In genomic region chr13:118731850-118732552, GRCm38 (mm10) we compare ENCODE assay signal across 12 mouse cellular contexts.
DNase-seq lines count a peak whose midpoint lies in the region; ATAC-seq and TF ChIP-seq lines count a peak whose summit lies in the region.
"Had no signal": no experiment of that assay in that cellular context is flagged by ENCODE, and none has a peak within 500 bp of the region (broad histone marks: within the 10 kb centered on the region; RNA-seq: fewer than 3 reads in every experiment).

No protein-coding gene starts in this region.

- no peaks in the 10 kb centered on the region for H3K27me3 ChIP-seq in heart, embryonic 10.5 days (ENCODE audit: insufficient read depth, poor library complexity, severe bottlenecking)
- no peaks in the 10 kb centered on the region for H3K27me3 ChIP-seq in lung, embryonic 14.5 days (ENCODE audit: insufficient read depth, low read length)
- H3K27me3 ChIP-seq in stomach, postnatal 0 days (ENCODE audit: control insufficient read depth, insufficient read depth, low read length), result no peaks in the 10 kb centered on the region
- H3K27me3 ChIP-seq in liver, embryonic 12.5 days (replicated peaks), result no peaks in the 10 kb centered on the region

- ATAC-seq in lung, embryonic 14.5 days (ENCODE audit: insufficient read depth), result peak; percentile 83; the same call in 1 of the 2 replicates
- ATAC-seq in stomach, postnatal 0 days (ENCODE audit: low FRiP score, low TSS enrichment), result no peak
- no peak for ATAC-seq in liver, embryonic 12.5 days
- ATAC-seq: inflammation-experienced regulatory T-cells, adult 6 months had no signal

- intact Hi-C loops in left cerebral cortex, postnatal 36 days (cut with DNase I), result no loop called here

- no peaks in the 10 kb centered on the region; the same call in 1 of the 2 replicates for H3K4me1 ChIP-seq in heart, embryonic 10.5 days
- no peaks in the 10 kb centered on the region for H3K4me1 ChIP-seq in lung, embryonic 14.5 days (ENCODE audit: insufficient read depth)
- no peaks in the 10 kb centered on the region for H3K4me1 ChIP-seq in stomach, postnatal 0 days (replicated peaks; ENCODE audit: control insufficient read depth, insufficient read depth)
- H3K4me1 ChIP-seq in liver, embryonic 12.5 days, result no peaks in the 10 kb centered on the region

- WGBS in heart, embryonic 10.5 days, result 45% methylated on average over 12 of the region's 12 CpGs
- 21% methylated on average over 12 of the region's 12 CpGs for WGBS in lung, embryonic 14.5 days
- 32% methylated on average over 12 of the region's 12 CpGs for WGBS in stomach, postnatal 0 days
- WGBS in liver, embryonic 12.5 days (ENCODE audit: insufficient replicate concordance), result 58% methylated on average over 12 of the region's 12 CpGs

- H3K4me3 ChIP-seq in heart, embryonic 10.5 days, result peak overlapping the region; percentile 36
- no peak overlapping the region for H3K4me3 ChIP-seq in lung, embryonic 14.5 days (ENCODE audit: low read depth, low read length)
- H3K4me3 ChIP-seq in stomach, postnatal 0 days (ENCODE audit: low read depth, low read length), result no peak overlapping the region
- H3K4me3 ChIP-seq in liver, embryonic 12.5 days, result no peak overlapping the region
- H3K4me3 ChIP-seq: gastrocnemius, adult 2 months; midbrain, embryonic 10.5 days had no signal

- H3K9me3 ChIP-seq in heart, embryonic 10.5 days, result no peaks in the 10 kb centered on the region
- H3K9me3 ChIP-seq in lung, embryonic 14.5 days (ENCODE audit: low read depth, low read length), result no peaks in the 10 kb centered on the region
- no peaks in the 10 kb centered on the region for H3K9me3 ChIP-seq in stomach, postnatal 0 days (ENCODE audit: control insufficient read depth, low read length)
- no peaks in the 10 kb centered on the region for H3K9me3 ChIP-seq in liver, embryonic 12.5 days (replicated peaks)
- H3K9me3 ChIP-seq: midbrain, embryonic 10.5 days had no signal

- H3K9ac ChIP-seq in lung, embryonic 14.5 days, result no peak overlapping the region
- H3K9ac ChIP-seq in stomach, postnatal 0 days (ENCODE audit: low read length), result no peak overlapping the region
- no peak overlapping the region for H3K9ac ChIP-seq in liver, embryonic 12.5 days

- TF ChIP-seq CTCF in lung, embryonic 14.5 days (IDR thresholded peaks at IDR 0.05; ENCODE audit: low read depth), result no peak
- TF ChIP-seq CTCF in stomach, postnatal 0 days (IDR thresholded peaks at IDR 0.05; ENCODE audit: low read depth), result no peak

- DNase-seq in heart, embryonic 10.5 days (ENCODE audit: low spot score), result no peak
- DNase-seq in heart, adult 9 months (ENCODE audit: low spot score in 2 of 2), result no peak
- peak; percentile 66 for DNase-seq in lung, embryonic 14.5 days
- DNase-seq in lung, postnatal 25 days (ENCODE audit: low spot score), result no peak
- peak; percentile 22 to 25 for DNase-seq in left cerebral cortex, postnatal 36 days (ENCODE audit: low spot score in 2 of 2)
- no peak for DNase-seq in stomach, postnatal 0 days (ENCODE audit: low spot score)
- no peak for DNase-seq in adrenal gland, postnatal 4 days (ENCODE audit: low spot score in 2 of 2)
- DNase-seq: cerebellum, adult 18-20 months; gastrocnemius, adult 2 months had no signal

- TF ChIP-seq EP300 in stomach, postnatal 0 days (optimal IDR thresholded peaks at IDR 0.05), result no peak

- no peaks in the 10 kb centered on the region for H3K36me3 ChIP-seq in heart, embryonic 10.5 days
- no peaks in the 10 kb centered on the region for H3K36me3 ChIP-seq in lung, embryonic 14.5 days (ENCODE audit: insufficient read depth)
- no peaks in the 10 kb centered on the region for H3K36me3 ChIP-seq in stomach, postnatal 0 days (ENCODE audit: control insufficient read depth, insufficient read depth, low read length)
- H3K36me3 ChIP-seq in liver, embryonic 12.5 days, result no peaks in the 10 kb centered on the region
- H3K36me3 ChIP-seq: midbrain, embryonic 10.5 days had no signal

- H3K27ac ChIP-seq in heart, embryonic 10.5 days, result peak overlapping the region; percentile 69
- peak overlapping the region; percentile 58 for H3K27ac ChIP-seq in lung, embryonic 14.5 days (ENCODE audit: low read depth)
- H3K27ac ChIP-seq in stomach, postnatal 0 days (replicated peaks), result no peak overlapping the region
- no peak overlapping the region for H3K27ac ChIP-seq in liver, embryonic 12.5 days
- H3K27ac ChIP-seq: gastrocnemius, adult 2 months; midbrain, embryonic 10.5 days had no signal

- H3K4me2 ChIP-seq in lung, embryonic 14.5 days, result peak overlapping the region; percentile 54
- H3K4me2 ChIP-seq in stomach, postnatal 0 days (replicated peaks; ENCODE audit: low read depth), result peak overlapping the region; percentile 21
- H3K4me2 ChIP-seq in liver, embryonic 12.5 days, result no peak overlapping the region

Comparison
In these comparisons a context has a peak if more than half of its experiments do, and no peak if none do; other contexts are left out.
1. DNase-seq: peak in lung, embryonic 14.5 days (single experiment) and left cerebral cortex, postnatal 36 days (2 of 2); none in heart, embryonic 10.5 days (single experiment), heart, adult 9 months (0 of 2), lung, postnatal 25 days (single experiment), stomach, postnatal 0 days (single experiment) and adrenal gland, postnatal 4 days (0 of 2).
2. H3K27ac ChIP-seq: peak in heart, embryonic 10.5 days (single experiment) and lung, embryonic 14.5 days (single experiment); none in stomach, postnatal 0 days (single experiment) and liver, embryonic 12.5 days (single experiment).